Mouse (Mus musculus) left cerebral cortex, adult 8-10 months (tissue): ENCODE results near the gene Vmn1r73. TPM values are rescaled to one million over a fixed set of nuclear protein-coding genes. Genes with fewer than 3 reads are reported as not detected.

Experiments
- DNase-seq, 2 experiments: peaks; one replicate each; pipeline ENCODE4 v3.0.0; 2022; ENCODE audit warnings: low spot score in 2 of 2
- total RNA-seq, 4 experiments: library from RNA; stranded (reverse); gene quantifications; 2 replicates each; pipeline ENCODE4 v1.2.4; 2022

The Vmn1r73 gene
- total RNA-seq, result not detected

GRCm38 (mm10) chr7:11729966-11730365, at the start of gene Vmn1r73:
Gene Vmn1r73 (plus strand): TSS chr7:11730266.
- no peak for DNase-seq

Other genes with a start within 250 kb of the Vmn1r73 start
- gene Zscan4-ps2, start 216.0 kb upstream of the Vmn1r73 start, total RNA-seq, result not detected
- gene Zscan4-ps3, start 121.0 kb upstream of the Vmn1r73 start, total RNA-seq, result not detected
- not detected for gene Vmn1r72, start 50.1 kb upstream of the Vmn1r73 start, total RNA-seq
- gene Vmn1r74, start 103.7 kb downstream of the Vmn1r73 start, total RNA-seq, result not detected
- gene Vmn1r75, start 144.4 kb downstream of the Vmn1r73 start, total RNA-seq, result not detected
- not detected for gene Vmn1r76, start 207.9 kb downstream of the Vmn1r73 start, total RNA-seq